Mouse (Mus musculus): Measurements from ENCODE around the gene Limch1. TPM values are rescaled to one million over a fixed set of nuclear protein-coding genes. Genes with fewer than 3 reads are reported as not detected.

Gene Limch1
- polyA plus RNA-seq, 1 experiment from 2014 or later: 22.2 TPM

DNA sequence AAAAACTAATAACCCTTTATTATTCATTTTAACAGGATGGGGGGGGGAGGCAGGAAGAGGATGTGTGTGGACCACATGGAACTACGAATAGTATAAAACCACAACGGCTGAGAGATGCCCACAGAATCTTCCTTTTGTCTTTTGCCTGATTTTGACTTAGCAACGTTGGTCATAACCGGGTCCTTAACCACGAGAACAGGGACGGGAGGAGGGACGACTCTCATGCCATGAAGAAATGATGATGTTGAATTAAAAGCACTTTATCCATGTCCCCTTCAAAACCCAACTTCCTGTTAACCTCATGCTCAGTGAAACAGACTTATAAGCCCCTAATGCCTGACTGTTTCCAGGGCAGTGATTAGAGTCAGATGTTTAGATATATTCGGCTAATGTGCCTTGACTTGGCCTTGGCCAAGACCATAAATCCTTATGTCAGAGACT, 41.0 kb downstream of the Limch1 start:
- no peak overlapping the region for H3K4me2 ChIP-seq (ENCODE audit: low read depth, low read length)
- no peak for ATAC-seq (replicated peaks; ENCODE audit: extremely low read depth, insufficient read depth, low FRiP score)
- H3K9ac ChIP-seq (ENCODE audit: low read length): no peak overlapping the region
- H3K9me3 ChIP-seq (replicated peaks; ENCODE audit: control insufficient read depth, low read length): no peaks in the 10 kb centered on the region; the same call in 1 of the 2 replicates
- no peak overlapping the region for H3K27ac ChIP-seq (ENCODE audit: low read length)
- H3K4me3 ChIP-seq (ENCODE audit: low read length): no peak overlapping the region
- WGBS: 63% methylated on average over 8 of the region's 8 CpGs
- H3K27me3 ChIP-seq (ENCODE audit: control insufficient read depth, insufficient read depth, low read length): no peaks in the 10 kb centered on the region
- no peaks in the 10 kb centered on the region for H3K4me1 ChIP-seq (ENCODE audit: control insufficient read depth, insufficient read depth, low read length)
- H3K36me3 ChIP-seq (ENCODE audit: control insufficient read depth, insufficient read depth): no peaks in the 10 kb centered on the region

GRCm38 (mm10) chr5:66789041-66789440, 43.4 kb downstream of the Limch1 start:
- 72% methylated on average over 3 of the region's 3 CpGs for WGBS
- no peak overlapping the region for H3K9ac ChIP-seq (ENCODE audit: low read length)
- no peaks in the 10 kb centered on the region for H3K4me1 ChIP-seq (ENCODE audit: control insufficient read depth, insufficient read depth, low read length)
- H3K36me3 ChIP-seq (ENCODE audit: control insufficient read depth, insufficient read depth): no peaks in the 10 kb centered on the region
- no peak overlapping the region for H3K4me2 ChIP-seq (ENCODE audit: low read depth, low read length)
- H3K27me3 ChIP-seq (ENCODE audit: control insufficient read depth, insufficient read depth, low read length): no peaks in the 10 kb centered on the region
- H3K27ac ChIP-seq (ENCODE audit: low read length): no peak overlapping the region
- H3K9me3 ChIP-seq (replicated peaks; ENCODE audit: control insufficient read depth, low read length): no peaks in the 10 kb centered on the region
- H3K4me3 ChIP-seq (ENCODE audit: low read length): no peak overlapping the region
- no peak for ATAC-seq (replicated peaks; ENCODE audit: extremely low read depth, insufficient read depth, low FRiP score)

GRCm38 (mm10) chr5:66791161-66791560, 45.5 kb downstream of the Limch1 start:
- WGBS: 65% methylated on average over 6 of the region's 6 CpGs
- no peak for ATAC-seq (replicated peaks; ENCODE audit: extremely low read depth, insufficient read depth, low FRiP score)
- Histone ChIP-seq H3K4me1 (ENCODE audit: control insufficient read depth, insufficient read depth, low read length) (no peaks in the 10 kb centered on the region), H3K4me2 (ENCODE audit: low read depth, low read length) (no peak overlapping the region), H3K27me3 (ENCODE audit: control insufficient read depth, insufficient read depth, low read length) (no peaks in the 10 kb centered on the region), H3K4me3 (ENCODE audit: low read length) (no peak overlapping the region), H3K9ac (ENCODE audit: low read length) (no peak overlapping the region), H3K9me3 (replicated peaks; ENCODE audit: control insufficient read depth, low read length) (no peaks in the 10 kb centered on the region), H3K27ac (ENCODE audit: low read length) (no peak overlapping the region), H3K36me3 (ENCODE audit: control insufficient read depth, insufficient read depth) (no peaks in the 10 kb centered on the region)

DNA sequence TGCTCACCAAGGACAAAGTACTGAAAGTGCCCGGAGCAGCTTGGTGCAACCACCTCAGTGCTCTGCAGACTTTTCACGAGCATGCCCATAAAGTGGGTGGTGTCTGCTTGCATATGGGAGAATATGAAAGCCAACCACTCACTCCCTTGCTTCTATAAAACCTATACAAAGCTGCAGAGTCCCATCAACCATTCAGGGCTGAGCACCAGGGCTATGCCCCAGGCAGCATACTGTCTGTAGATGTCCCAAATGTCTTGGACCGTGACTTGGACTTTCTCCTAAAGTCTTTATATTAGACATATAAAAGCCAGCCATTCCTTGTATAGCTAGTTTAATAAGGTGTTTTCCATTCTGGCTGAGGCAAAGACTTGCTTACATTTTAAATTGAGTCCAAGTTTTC, 47.6 kb downstream of the Limch1 start:
- Histone ChIP-seq H3K4me1 (ENCODE audit: control insufficient read depth, insufficient read depth, low read length) (peaks cover 4% of the 10 kb centered on the region), H3K27ac (ENCODE audit: low read length) (no peak overlapping the region), H3K36me3 (ENCODE audit: control insufficient read depth, insufficient read depth) (no peaks in the 10 kb centered on the region), H3K27me3 (ENCODE audit: control insufficient read depth, insufficient read depth, low read length) (no peaks in the 10 kb centered on the region), H3K4me3 (ENCODE audit: low read length) (no peak overlapping the region), H3K4me2 (ENCODE audit: low read depth, low read length) (no peak overlapping the region), H3K9ac (ENCODE audit: low read length) (no peak overlapping the region), H3K9me3 (replicated peaks; ENCODE audit: control insufficient read depth, low read length) (no peaks in the 10 kb centered on the region)
- no peak for ATAC-seq (replicated peaks; ENCODE audit: extremely low read depth, insufficient read depth, low FRiP score)
- 93% methylated on average over 3 of the region's 3 CpGs for WGBS

DNA sequence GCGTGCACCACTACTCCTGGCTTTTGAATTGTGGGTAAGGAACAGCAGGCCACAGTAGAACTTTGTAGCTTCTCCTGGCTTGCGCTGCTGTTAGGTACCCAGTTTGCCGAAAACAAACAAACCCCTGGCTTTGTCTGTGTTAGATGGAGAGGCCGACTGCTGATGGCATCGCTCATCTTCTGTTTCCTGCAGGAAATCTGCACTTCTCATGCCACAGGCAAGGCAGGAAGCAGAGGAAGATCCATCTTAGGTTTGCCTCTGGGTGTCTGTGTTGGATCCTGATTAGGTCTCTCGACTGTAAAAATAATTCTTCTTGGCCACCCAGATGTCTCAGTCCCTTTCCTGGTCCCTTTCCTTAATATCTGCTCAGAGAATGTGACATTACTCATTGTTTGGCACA, 51.7 kb downstream of the Limch1 start:
- Histone ChIP-seq H3K36me3 (ENCODE audit: control insufficient read depth, insufficient read depth) (no peaks in the 10 kb centered on the region), H3K27me3 (ENCODE audit: control insufficient read depth, insufficient read depth, low read length) (no peaks in the 10 kb centered on the region), H3K9ac (ENCODE audit: low read length) (no peak overlapping the region), H3K9me3 (replicated peaks; ENCODE audit: control insufficient read depth, low read length) (no peaks in the 10 kb centered on the region), H3K4me2 (ENCODE audit: low read depth, low read length) (no peak overlapping the region), H3K27ac (ENCODE audit: low read length) (no peak overlapping the region), H3K4me3 (ENCODE audit: low read length) (no peak overlapping the region), H3K4me1 (ENCODE audit: control insufficient read depth, insufficient read depth, low read length) (peaks cover 14% of the 10 kb centered on the region)
- 57% methylated on average over 6 of the region's 6 CpGs for WGBS
- ATAC-seq (replicated peaks; ENCODE audit: extremely low read depth, insufficient read depth, low FRiP score): no peak

DNA sequence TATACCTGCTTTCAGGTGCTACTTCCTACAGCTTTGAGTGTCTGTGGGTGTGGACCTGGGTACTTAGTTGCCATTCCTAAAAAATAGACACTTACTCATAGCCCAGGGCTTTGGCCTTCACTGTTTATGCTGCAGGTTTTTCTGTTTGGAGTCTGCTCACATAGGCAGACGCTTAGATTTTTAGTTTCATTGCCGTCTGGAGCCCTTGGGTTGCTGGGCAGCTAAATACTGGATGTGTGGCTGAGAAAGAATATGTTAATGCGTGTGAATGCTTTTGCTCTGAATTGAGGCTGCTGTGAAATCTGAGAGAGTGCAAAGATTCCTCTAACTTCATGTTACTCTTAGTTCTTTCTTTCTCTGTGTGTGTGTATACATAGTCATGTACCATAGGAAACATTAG, 52.5 kb downstream of the Limch1 start:
- no peaks in the 10 kb centered on the region for H3K27me3 ChIP-seq (ENCODE audit: control insufficient read depth, insufficient read depth, low read length)
- no peaks in the 10 kb centered on the region for H3K36me3 ChIP-seq (ENCODE audit: control insufficient read depth, insufficient read depth)
- WGBS: 60% methylated on average over 3 of the region's 3 CpGs
- no peak overlapping the region for H3K4me3 ChIP-seq (ENCODE audit: low read length)
- H3K9ac ChIP-seq (ENCODE audit: low read length): no peak overlapping the region
- H3K9me3 ChIP-seq (replicated peaks; ENCODE audit: control insufficient read depth, low read length): no peaks in the 10 kb centered on the region
- no peak for ATAC-seq (replicated peaks; ENCODE audit: extremely low read depth, insufficient read depth, low FRiP score)
- no peak overlapping the region for H3K4me2 ChIP-seq (ENCODE audit: low read depth, low read length)
- peaks cover 14% of the 10 kb centered on the region for H3K4me1 ChIP-seq (ENCODE audit: control insufficient read depth, insufficient read depth, low read length)
- peak overlapping the region; percentile 53 for H3K27ac ChIP-seq (ENCODE audit: low read length)

DNA sequence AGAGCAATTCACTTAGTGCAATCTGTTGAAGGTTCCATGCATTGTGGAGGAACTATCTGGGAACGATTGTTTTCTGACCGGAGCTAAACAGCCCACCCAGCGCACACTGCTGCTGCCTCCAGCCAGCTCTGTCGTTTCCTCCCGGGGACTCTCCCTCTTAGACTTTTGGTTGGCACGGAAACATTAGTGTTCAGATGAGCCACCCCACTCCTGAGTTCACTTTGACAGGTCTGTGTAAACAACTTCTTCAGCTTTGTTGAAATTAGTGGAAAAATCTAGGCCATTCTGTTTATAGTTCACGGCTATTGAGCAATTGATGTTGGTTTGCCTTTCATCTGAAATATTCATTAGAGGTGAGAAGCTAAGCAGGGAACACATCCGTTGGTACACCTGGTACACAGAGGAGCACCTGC, 53.0 kb downstream of the Limch1 start:
- Histone ChIP-seq H3K9me3 (replicated peaks; ENCODE audit: control insufficient read depth, low read length) (no peaks in the 10 kb centered on the region), H3K27ac (ENCODE audit: low read length) (peak overlapping the region; percentile 53; the same call in 1 of the 2 replicates), H3K4me2 (ENCODE audit: low read depth, low read length) (no peak overlapping the region), H3K4me3 (ENCODE audit: low read length) (no peak overlapping the region), H3K4me1 (ENCODE audit: control insufficient read depth, insufficient read depth, low read length) (peaks cover 14% of the 10 kb centered on the region), H3K27me3 (ENCODE audit: control insufficient read depth, insufficient read depth, low read length) (no peaks in the 10 kb centered on the region), H3K9ac (ENCODE audit: low read length) (no peak overlapping the region), H3K36me3 (ENCODE audit: control insufficient read depth, insufficient read depth) (no peaks in the 10 kb centered on the region)
- WGBS: 39% methylated on average over 8 of the region's 8 CpGs
- ATAC-seq (replicated peaks; ENCODE audit: extremely low read depth, insufficient read depth, low FRiP score): no peak

DNA sequence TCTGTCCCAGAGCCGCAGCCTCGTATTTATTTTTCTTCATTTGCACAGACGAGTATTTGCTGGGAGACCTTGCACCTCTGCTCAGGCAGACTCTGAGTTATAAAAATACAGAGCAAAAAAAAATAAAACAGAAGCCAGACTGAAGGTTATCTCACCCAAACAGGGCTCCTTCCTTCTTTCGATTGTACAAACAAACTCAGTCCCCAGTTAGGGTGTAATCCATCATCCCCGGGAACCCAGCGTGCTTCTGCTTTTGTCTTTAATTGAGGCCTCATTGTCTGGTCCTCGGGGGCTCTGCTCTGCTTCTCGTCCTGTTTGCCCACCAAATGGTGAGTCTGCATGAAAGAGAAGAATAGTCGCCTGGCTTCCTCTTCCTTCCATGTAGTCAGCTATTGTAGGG, 54.6 kb downstream of the Limch1 start:
- WGBS: 27% methylated on average over 9 of the region's 9 CpGs
- Histone ChIP-seq H3K27ac (ENCODE audit: low read length) (0 out of 2 replicates have a peak overlapping the region, but pooled peaks have one; percentile 10), H3K27me3 (ENCODE audit: control insufficient read depth, insufficient read depth, low read length) (no peaks in the 10 kb centered on the region), H3K4me2 (ENCODE audit: low read depth, low read length) (peak overlapping the region; percentile 3; the same call in 1 of the 2 replicates), H3K9me3 (replicated peaks; ENCODE audit: control insufficient read depth, low read length) (no peaks in the 10 kb centered on the region), H3K4me3 (ENCODE audit: low read length) (no peak overlapping the region), H3K4me1 (ENCODE audit: control insufficient read depth, insufficient read depth, low read length) (peaks cover 14% of the 10 kb centered on the region), H3K36me3 (ENCODE audit: control insufficient read depth, insufficient read depth) (no peaks in the 10 kb centered on the region), H3K9ac (ENCODE audit: low read length) (no peak overlapping the region)
- ATAC-seq (replicated peaks; ENCODE audit: extremely low read depth, insufficient read depth, low FRiP score): peak; percentile 45; the same call in 1 of the 2 replicates

- no peak for ATAC-seq (replicated peaks; ENCODE audit: extremely low read depth, insufficient read depth, low FRiP score)
Observed at GRCm38 (mm10) chr5:66800977-66801376, 55.4 kb downstream of the Limch1 start.

More at GRCm38 (mm10) chr5:66800977-66801376, 55.4 kb downstream of the Limch1 start:
- Histone ChIP-seq H3K36me3 (ENCODE audit: control insufficient read depth, insufficient read depth) (no peaks in the 10 kb centered on the region), H3K27me3 (ENCODE audit: control insufficient read depth, insufficient read depth, low read length) (no peaks in the 10 kb centered on the region), H3K27ac (ENCODE audit: low read length) (no peak overlapping the region), H3K9ac (ENCODE audit: low read length) (no peak overlapping the region), H3K9me3 (replicated peaks; ENCODE audit: control insufficient read depth, low read length) (no peaks in the 10 kb centered on the region), H3K4me3 (ENCODE audit: low read length) (no peak overlapping the region), H3K4me2 (ENCODE audit: low read depth, low read length) (no peak overlapping the region), H3K4me1 (ENCODE audit: control insufficient read depth, insufficient read depth, low read length) (peaks cover 14% of the 10 kb centered on the region)
- 76% methylated on average over 6 of the region's 6 CpGs for WGBS

Data from heart, embryonic 16.5 days (tissue).